In the genomic region with DNA sequence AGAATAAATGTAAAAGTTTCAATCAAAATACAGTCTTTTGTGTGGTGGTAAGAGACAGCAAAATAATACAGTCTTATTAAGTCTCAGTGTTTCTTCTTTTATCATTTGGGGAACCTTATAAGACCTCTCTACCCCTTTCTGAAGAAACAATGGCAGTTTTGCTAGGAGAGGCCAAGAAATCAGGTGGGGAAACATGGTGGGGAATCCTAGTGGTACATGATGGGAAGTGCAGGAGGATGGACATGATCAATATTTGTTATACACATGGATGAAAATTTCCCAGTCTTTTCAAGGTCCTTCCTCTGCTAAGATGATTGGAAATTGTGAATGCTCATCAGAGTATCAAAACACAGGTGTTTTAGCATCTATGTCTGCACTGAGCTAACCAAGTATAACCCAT, we compare ENCODE assay signal across 26 mouse cellular contexts. TPM values are rescaled to one million over a fixed set of nuclear protein-coding genes. Genes with fewer than 3 reads are reported as not detected.
DNase-seq lines count a peak whose midpoint lies in the region; ATAC-seq and TF ChIP-seq lines count a peak whose summit lies in the region.
"Had no signal": no experiment of that assay in that cellular context is flagged by ENCODE, and none has a peak within 500 bp of the region (broad histone marks: within the 10 kb centered on the region; RNA-seq: fewer than 3 reads in every experiment).

No protein-coding gene starts in this region.

- ATAC-seq in CD4-positive, CD25-positive, alpha-beta regulatory T cell, adult 4 months = no peak
- no peak for ATAC-seq in intestine, postnatal 0 days
- ATAC-seq in intestine, embryonic 16.5 days = no peak
- no peak for ATAC-seq in lung, postnatal 0 days
- ATAC-seq in cerebellum, adult (ENCODE audit: insufficient number of reproducible peaks, low FRiP score, low TSS enrichment) = no peak
- ATAC-seq: forebrain, embryonic 14.5 days; Patski had no signal

- H3K9me3 ChIP-seq in intestine, postnatal 0 days (ENCODE audit: control insufficient read depth) = no peaks in the 10 kb centered on the region
- H3K9me3 ChIP-seq in intestine, embryonic 16.5 days (ENCODE audit: control insufficient read depth, low read length) = no peaks in the 10 kb centered on the region
- no peaks in the 10 kb centered on the region for H3K9me3 ChIP-seq in lung, postnatal 0 days (ENCODE audit: low read length)
- H3K9me3 ChIP-seq: embryonic facial prominence, embryonic 13.5 days; G1E; hindbrain, embryonic 15.5 days; kidney, embryonic 15.5 days; midbrain, embryonic 10.5 days had no signal

- H3K4me2 ChIP-seq in intestine, postnatal 0 days (replicated peaks; ENCODE audit: low read depth) = no peak overlapping the region
- H3K4me2 ChIP-seq in intestine, embryonic 16.5 days (ENCODE audit: low read depth, low read length) = no peak overlapping the region
- no peak overlapping the region for H3K4me2 ChIP-seq in lung, postnatal 0 days (replicated peaks; ENCODE audit: low read depth, low read length)
- H3K4me2 ChIP-seq: embryonic facial prominence, embryonic 13.5 days; hindbrain, embryonic 15.5 days; kidney, embryonic 15.5 days; liver, embryonic 11.5 days had no signal

- TF ChIP-seq CTCF in intestine, postnatal 0 days (IDR thresholded peaks at IDR 0.05; ENCODE audit: low read depth) = peak; percentile 49
- TF ChIP-seq CTCF in lung, postnatal 0 days (IDR thresholded peaks at IDR 0.05) = peak; percentile 35
- TF ChIP-seq CTCF in lung, adult 2 months (IDR thresholded peaks at IDR 0.05; ENCODE audit: insufficient read depth, low read length) = no peak

- no peak overlapping the region for H3K4me3 ChIP-seq in intestine, postnatal 0 days (ENCODE audit: low read depth, low read length)
- H3K4me3 ChIP-seq in intestine, embryonic 16.5 days (ENCODE audit: low read length) = no peak overlapping the region
- no peak overlapping the region for H3K4me3 ChIP-seq in lung, postnatal 0 days (ENCODE audit: low read depth, low read length)
- no peak overlapping the region for H3K4me3 ChIP-seq in lung, adult 2 months (replicated peaks; ENCODE audit: extremely low read depth, low read depth, low read length)
- H3K4me3 ChIP-seq: embryonic facial prominence, embryonic 13.5 days; hindbrain, embryonic 15.5 days; kidney, embryonic 15.5 days; midbrain, embryonic 10.5 days had no signal

- TF ChIP-seq EP300 in lung, postnatal 0 days (IDR thresholded peaks at IDR 0.05) = no peak

- no peak overlapping the region for H3K9ac ChIP-seq in intestine, postnatal 0 days (ENCODE audit: low read depth, low read length)
- H3K9ac ChIP-seq in intestine, embryonic 16.5 days (ENCODE audit: low read depth, low read length) = no peak overlapping the region
- H3K9ac ChIP-seq in lung, postnatal 0 days (replicated peaks; ENCODE audit: low read depth) = no peak overlapping the region
- H3K9ac ChIP-seq: embryonic facial prominence, embryonic 13.5 days; hindbrain, embryonic 15.5 days; kidney, embryonic 15.5 days had no signal

- DNase-seq in CD4-positive, CD25-positive, alpha-beta regulatory T cell, adult 2 months (ENCODE audit: low read depth, low spot score) = peak; percentile 27
- DNase-seq in lung, postnatal 0 days (ENCODE audit: low spot score) = no peak
- DNase-seq in lung, adult 2 months = no peak
- DNase-seq in naive thymus-derived CD4-positive, alpha-beta T cell, adult 2 months (ENCODE audit: low read depth) = peak; percentile 35
- DNase-seq: adrenal gland, postnatal 36 days; cerebellum, adult 18-20 months; cerebellum, postnatal 14 days; gastrocnemius, postnatal 14 days; heart, postnatal 4 days; kidney, adult 11 months; lung, adult 18-20 months; lung, postnatal 36 days; right cerebral cortex, postnatal 14 days had no signal

- no peaks in the 10 kb centered on the region for H3K36me3 ChIP-seq in intestine, postnatal 0 days (ENCODE audit: control insufficient read depth, insufficient read depth)
- H3K36me3 ChIP-seq in intestine, embryonic 16.5 days (ENCODE audit: control insufficient read depth, insufficient read depth, low read length) = no peaks in the 10 kb centered on the region
- no peaks in the 10 kb centered on the region for H3K36me3 ChIP-seq in lung, postnatal 0 days (ENCODE audit: insufficient read depth, low read length)
- H3K36me3 ChIP-seq: embryonic facial prominence, embryonic 13.5 days; G1E; hindbrain, embryonic 15.5 days; kidney, embryonic 15.5 days; midbrain, embryonic 10.5 days had no signal

- no peak overlapping the region for H3K27ac ChIP-seq in intestine, postnatal 0 days (ENCODE audit: low read depth, low read length)
- H3K27ac ChIP-seq in intestine, embryonic 16.5 days (ENCODE audit: low read length) = no peak overlapping the region
- no peak overlapping the region for H3K27ac ChIP-seq in lung, postnatal 0 days (ENCODE audit: low read length)
- H3K27ac ChIP-seq: hindbrain, embryonic 15.5 days; kidney, embryonic 15.5 days; midbrain, embryonic 10.5 days had no signal

- H3K27me3 ChIP-seq in intestine, postnatal 0 days (replicated peaks; ENCODE audit: control insufficient read depth, insufficient read depth, low read length) = no peaks in the 10 kb centered on the region
- no peaks in the 10 kb centered on the region for H3K27me3 ChIP-seq in intestine, embryonic 16.5 days (replicated peaks; ENCODE audit: control insufficient read depth, insufficient read depth, low read length)
- no peaks in the 10 kb centered on the region for H3K27me3 ChIP-seq in lung, postnatal 0 days (replicated peaks; ENCODE audit: insufficient read depth, low read length)
- H3K27me3 ChIP-seq: embryonic facial prominence, embryonic 13.5 days; hindbrain, embryonic 15.5 days; kidney, embryonic 15.5 days; Patski had no signal

- TF ChIP-seq POLR2A in lung, adult 2 months (IDR thresholded peaks at IDR 0.05; ENCODE audit: borderline replicate concordance, extremely low read depth, low read depth, low read length) = no peak

- no peaks in the 10 kb centered on the region for H3K4me1 ChIP-seq in intestine, postnatal 0 days (replicated peaks; ENCODE audit: control insufficient read depth, insufficient read depth, low read length)
- no peaks in the 10 kb centered on the region for H3K4me1 ChIP-seq in intestine, embryonic 16.5 days (ENCODE audit: control insufficient read depth, insufficient read depth, low read length)
- H3K4me1 ChIP-seq in lung, postnatal 0 days (ENCODE audit: insufficient read depth, low read depth, low read length) = 0 out of 2 replicates have a peak, but pooled peaks cover 2% of the 10 kb centered on the region
- peaks cover 9% of the 10 kb centered on the region for H3K4me1 ChIP-seq in lung, adult 2 months (ENCODE audit: control insufficient read depth, insufficient read depth, low read length)
- H3K4me1 ChIP-seq: embryonic facial prominence, embryonic 13.5 days; hindbrain, embryonic 15.5 days; kidney, embryonic 15.5 days; midbrain, embryonic 10.5 days had no signal

RNA-seq across cellular contexts. Expression of a gene that starts 5.6 kb away (rescaled TPM):
- 10 to 100 TPM; 47.4 to 70.7 TPM for polyA plus RNA-seq in CD4-positive, CD25-positive, alpha-beta regulatory T cell, adult 4 months (2017; shearing (Covaris generic))
- polyA plus RNA-seq in intestine, postnatal 0 days (2015; fragmentation: Nextera tagmentation; extraction: Ambion mirVana) = 43.5 and 50.2 TPM in 2 replicates
- polyA plus RNA-seq in intestine, embryonic 16.5 days (2015; fragmentation: Nextera tagmentation; extraction: Ambion mirVana) = 0.70 and 1.6 TPM in 2 replicates
- 7.1 and 9.6 TPM in 2 replicates for polyA plus RNA-seq in lung, postnatal 0 days (2015; fragmentation: Nextera tagmentation; extraction: Ambion mirVana)
- polyA plus RNA-seq in lung, adult 2 months (2012; rRNA removed) = 7.2 and 14.0 TPM in 2 replicates
- polyA plus RNA-seq: G1E had no signal

RNA-seq across cellular contexts. Expression of a gene that starts 12.8 kb away (rescaled TPM):
- 100 to 1,000 TPM; 116 to 127 TPM for polyA plus RNA-seq in CD4-positive, CD25-positive, alpha-beta regulatory T cell, adult 4 months (2017; shearing (Covaris generic))
- polyA plus RNA-seq in intestine, postnatal 0 days (2015; fragmentation: Nextera tagmentation; extraction: Ambion mirVana) = 18.8 and 19.4 TPM in 2 replicates
- polyA plus RNA-seq in intestine, embryonic 16.5 days (2015; fragmentation: Nextera tagmentation; extraction: Ambion mirVana) = 0.86 and 0.88 TPM in 2 replicates
- polyA plus RNA-seq in lung, postnatal 0 days (2015; fragmentation: Nextera tagmentation; extraction: Ambion mirVana) = 0.90 and 1.1 TPM in 2 replicates
- polyA plus RNA-seq in lung, adult 2 months (2012; rRNA removed) = 0.78 and 1.1 TPM in 2 replicates
- polyA plus RNA-seq: G1E; midbrain, embryonic 10.5 days had no signal

RNA-seq across cellular contexts. Expression of a gene that starts 18.8 kb away (rescaled TPM):
- polyA plus RNA-seq in CD4-positive, CD25-positive, alpha-beta regulatory T cell, adult 4 months (2017; shearing (Covaris generic)) = 10 to 100 TPM in 1 of 2 experiments, 1 to 10 TPM in 1; 9.3 to 14.8 TPM
- 2.2 and 2.3 TPM in 2 replicates for polyA plus RNA-seq in intestine, postnatal 0 days (2015; fragmentation: Nextera tagmentation; extraction: Ambion mirVana)
- 0.15 and 0.32 TPM in 2 replicates for polyA plus RNA-seq in intestine, embryonic 16.5 days (2015; fragmentation: Nextera tagmentation; extraction: Ambion mirVana)
- 2.0 and 2.3 TPM in 2 replicates for polyA plus RNA-seq in lung, postnatal 0 days (2015; fragmentation: Nextera tagmentation; extraction: Ambion mirVana)
- polyA plus RNA-seq in lung, adult 2 months (2012; rRNA removed) = 2.1 and 4.5 TPM in 2 replicates
- polyA plus RNA-seq: embryonic facial prominence, embryonic 13.5 days; forebrain, embryonic 14.5 days; G1E; liver, embryonic 11.5 days; midbrain, embryonic 10.5 days; neural tube, embryonic 11.5 days had no signal

RNA-seq across cellular contexts. Expression of a gene that starts 38.5 kb away (rescaled TPM):
- 10 to 100 TPM; 28.5 to 31.7 TPM for polyA plus RNA-seq in CD4-positive, CD25-positive, alpha-beta regulatory T cell, adult 4 months (2017; shearing (Covaris generic))
- polyA plus RNA-seq in intestine, postnatal 0 days (2015; fragmentation: Nextera tagmentation; extraction: Ambion mirVana) = 13.1 and 15.1 TPM in 2 replicates
- 5.7 and 5.8 TPM in 2 replicates for polyA plus RNA-seq in intestine, embryonic 16.5 days (2015; fragmentation: Nextera tagmentation; extraction: Ambion mirVana)
- polyA plus RNA-seq in lung, postnatal 0 days (2015; fragmentation: Nextera tagmentation; extraction: Ambion mirVana) = 9.1 and 10.7 TPM in 2 replicates
- 3.8 and 6.3 TPM in 2 replicates for polyA plus RNA-seq in lung, adult 2 months (2012; rRNA removed)
- polyA plus RNA-seq: G1E had no signal

RNA-seq across cellular contexts. Expression of a gene that starts 51.6 kb away (rescaled TPM):
- polyA plus RNA-seq in CD4-positive, CD25-positive, alpha-beta regulatory T cell, adult 4 months (2017; shearing (Covaris generic)) = 1 to 10 TPM; 1.8 to 2.1 TPM
- 128 and 134 TPM in 2 replicates for polyA plus RNA-seq in intestine, postnatal 0 days (2015; fragmentation: Nextera tagmentation; extraction: Ambion mirVana)
- 19.9 and 32.3 TPM in 2 replicates for polyA plus RNA-seq in intestine, embryonic 16.5 days (2015; fragmentation: Nextera tagmentation; extraction: Ambion mirVana)
- 0.46 and 0.54 TPM in 2 replicates for polyA plus RNA-seq in lung, postnatal 0 days (2015; fragmentation: Nextera tagmentation; extraction: Ambion mirVana)
- polyA plus RNA-seq in lung, adult 2 months (2012; rRNA removed) = 0.25 and 0.30 TPM in 2 replicates
- polyA plus RNA-seq: G1E; liver, embryonic 11.5 days; neural tube, embryonic 11.5 days had no signal

Comparison
In these comparisons a context has a peak if more than half of its experiments do, and no peak if none do; other contexts are left out.
1. DNase-seq: peak in CD4-positive, CD25-positive, alpha-beta regulatory T cell, adult 2 months (single experiment) and naive thymus-derived CD4-positive, alpha-beta T cell, adult 2 months (single experiment); none in lung, postnatal 0 days (single experiment) and lung, adult 2 months (single experiment).